Mouse (Mus musculus): ENCODE results near the gene Phf5a.

The Phf5a gene

GRCm38 (mm10) chr15:81885418-81885934 lies 13.8 kb upstream of the Phf5a start:
- no peak for DNase-seq (ENCODE audit: low spot score in 2 of 2)

DNA sequence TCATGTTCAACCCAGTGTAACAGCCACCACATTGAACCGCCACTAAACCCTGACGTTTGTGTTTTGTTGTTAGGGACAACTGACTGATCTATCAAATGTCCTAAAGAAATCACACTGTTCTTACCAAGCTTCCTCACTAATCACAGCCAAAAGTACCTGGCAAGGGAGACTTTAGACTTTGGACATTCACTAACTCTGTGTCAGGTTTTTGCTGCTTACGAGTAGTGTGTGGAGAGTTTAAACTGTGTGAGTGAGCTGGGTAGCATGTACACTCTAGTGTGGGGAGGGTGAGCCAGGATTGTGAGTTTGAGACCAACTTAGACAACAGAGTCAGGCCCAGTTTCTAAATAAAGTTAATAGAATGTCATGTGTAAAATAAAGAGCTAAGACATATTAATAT lies 10.6 kb upstream of the Phf5a start:
- no peak for DNase-seq (ENCODE audit: low spot score in 2 of 2)

GRCm38 (mm10) chr15:81879531-81880401 lies 8.1 kb upstream of the Phf5a start:
- DNase-seq (ENCODE audit: low spot score in 2 of 2): peak; percentile 64 to 73

- peak; percentile 99 for DNase-seq (ENCODE audit: low spot score in 2 of 2)
Measured at GRCm38 (mm10) chr15:81872262-81873136, 788 bp upstream of the Phf5a start, which contains the start of gene Aco2. Gene Aco2, plus strand, starts transcription at chr15:81872309.

DNA sequence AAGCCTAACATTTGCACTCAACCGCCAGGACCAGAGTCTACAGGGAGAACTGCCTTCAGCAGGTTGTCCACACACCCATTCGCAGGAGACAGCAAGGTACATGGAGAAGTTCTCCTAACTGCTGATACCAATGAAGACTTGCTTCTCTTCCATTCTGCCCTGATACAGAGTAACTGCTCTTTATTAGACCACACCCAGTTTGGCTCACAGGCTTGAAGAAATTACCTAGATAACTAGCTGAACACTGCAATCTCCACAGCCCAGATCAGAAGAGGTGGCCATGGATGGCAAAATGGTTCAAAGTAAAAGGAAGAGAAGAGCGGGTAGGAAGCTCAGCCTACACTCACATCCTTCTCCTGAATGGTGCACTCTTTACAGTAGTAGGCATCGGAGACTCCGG lies 1.7 kb downstream of the Phf5a start:
- DNase-seq (ENCODE audit: low spot score in 2 of 2): no peak

DNA sequence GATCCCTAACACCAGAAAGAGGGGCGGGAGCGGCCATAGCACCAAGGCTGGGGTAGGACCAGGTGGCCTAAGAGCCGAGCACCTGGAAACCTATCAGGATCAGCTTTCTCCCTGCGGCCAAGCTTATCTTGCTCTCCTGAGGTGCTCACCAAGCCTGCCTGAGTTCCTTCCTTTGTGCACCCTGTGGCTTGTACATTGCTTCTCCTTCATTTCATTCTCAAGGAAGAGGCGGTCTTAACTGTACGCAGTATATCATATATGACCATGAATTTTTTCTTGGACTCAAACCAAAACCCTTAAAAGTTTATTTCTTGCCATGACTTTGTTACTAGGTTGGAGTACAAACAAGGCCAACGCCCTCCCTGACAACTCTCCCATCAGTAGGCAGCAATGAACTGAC lies 7.5 kb downstream of the Phf5a start:
- no peak for DNase-seq (ENCODE audit: low spot score in 2 of 2)

DNA sequence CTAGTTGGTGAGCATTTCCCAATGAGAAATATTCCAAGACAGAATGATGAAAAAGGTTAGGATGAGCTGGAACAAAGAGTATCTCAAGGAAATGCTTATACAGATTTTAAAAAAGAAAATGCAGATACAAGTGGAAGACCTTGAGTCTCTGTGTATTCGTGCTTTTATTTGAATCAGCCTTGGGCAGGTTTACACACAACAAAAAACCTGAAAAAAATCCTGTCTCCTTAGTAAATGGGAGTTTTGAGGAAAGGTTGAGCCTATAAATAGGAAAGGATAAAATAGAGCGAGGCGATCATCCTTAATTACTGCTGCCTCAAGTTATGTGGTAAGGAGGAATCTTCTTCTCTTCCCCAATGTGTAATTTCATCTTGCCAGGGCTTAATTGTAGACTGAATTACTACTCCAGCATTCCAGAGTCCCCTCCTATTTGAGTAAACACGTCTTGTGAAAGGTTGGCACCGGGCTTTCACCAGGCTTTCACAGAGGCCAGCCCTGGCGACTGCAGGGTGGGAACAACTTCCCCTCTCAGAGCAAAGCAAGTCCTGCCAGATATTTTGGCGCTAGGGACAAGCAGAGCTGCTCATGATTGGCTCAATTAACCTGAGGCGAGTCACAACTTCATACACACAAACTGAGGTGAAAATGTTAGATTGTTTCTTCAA lies 11.1 kb downstream of the Phf5a start:
- DNase-seq (ENCODE audit: low spot score in 2 of 2): no peak

DNA sequence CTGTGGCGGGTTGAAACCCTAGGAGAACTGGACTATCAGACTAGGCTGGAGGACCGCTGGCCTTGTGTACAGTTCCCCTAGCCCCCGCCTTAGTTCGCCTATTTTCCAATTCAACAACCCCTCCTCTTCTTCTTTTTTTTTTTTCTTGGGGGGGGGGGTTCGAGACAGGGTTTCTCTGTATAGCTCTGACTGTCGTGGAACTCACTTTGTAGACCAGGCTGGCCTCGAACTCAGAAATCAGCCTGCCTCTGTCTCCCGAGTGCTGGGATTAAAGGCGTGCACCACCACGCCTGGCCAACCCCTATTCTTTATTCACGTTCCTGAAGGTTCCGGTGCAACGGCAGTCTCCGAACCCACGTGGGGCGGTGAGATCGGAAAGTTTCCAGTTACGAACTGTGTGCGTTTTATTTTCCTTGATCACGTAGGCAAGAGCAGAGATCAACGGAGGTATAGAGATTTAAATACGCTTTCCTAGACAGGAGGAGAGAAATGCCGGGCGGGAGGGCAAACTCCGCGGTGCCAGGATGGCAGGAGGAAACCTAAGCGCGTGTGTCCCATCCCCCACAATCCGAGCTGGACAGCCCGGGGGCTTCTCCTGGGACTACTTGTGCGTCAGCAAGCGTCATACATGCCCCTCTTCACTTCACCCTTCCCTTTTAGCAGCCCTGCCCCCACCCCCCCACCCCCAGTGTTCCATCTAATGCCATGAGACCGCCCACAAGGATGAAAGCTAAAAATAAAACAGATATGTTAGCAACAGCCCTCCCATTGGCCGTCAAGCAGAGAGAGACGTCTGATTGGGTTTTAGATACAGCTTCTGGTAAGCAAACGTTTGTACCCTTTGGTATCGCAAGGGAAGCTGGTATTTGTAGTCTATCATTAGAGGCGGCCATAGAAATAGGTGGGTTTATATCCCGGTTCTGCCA lies 12.1 kb downstream of the Phf5a start:
- peak; percentile 64 to 75 for DNase-seq (ENCODE audit: low spot score in 2 of 2)

GRCm38 (mm10) chr15:81858517-81859329 lies 13.0 kb downstream of the Phf5a start, which contains the start of gene Tob2:
Gene Tob2, minus strand, starts transcription at chr15:81858796.
- peak; percentile 41 to 55 for DNase-seq (ENCODE audit: low spot score in 2 of 2)

- peak; percentile 95 to 96 for DNase-seq (ENCODE audit: low spot score in 2 of 2)
Measured at GRCm38 (mm10) chr15:81858138-81858516, 13.6 kb downstream of the Phf5a start.

- no peak for DNase-seq (ENCODE audit: low spot score in 2 of 2)
Measured at GRCm38 (mm10) chr15:81857724-81858116, 14.0 kb downstream of the Phf5a start.

DNA sequence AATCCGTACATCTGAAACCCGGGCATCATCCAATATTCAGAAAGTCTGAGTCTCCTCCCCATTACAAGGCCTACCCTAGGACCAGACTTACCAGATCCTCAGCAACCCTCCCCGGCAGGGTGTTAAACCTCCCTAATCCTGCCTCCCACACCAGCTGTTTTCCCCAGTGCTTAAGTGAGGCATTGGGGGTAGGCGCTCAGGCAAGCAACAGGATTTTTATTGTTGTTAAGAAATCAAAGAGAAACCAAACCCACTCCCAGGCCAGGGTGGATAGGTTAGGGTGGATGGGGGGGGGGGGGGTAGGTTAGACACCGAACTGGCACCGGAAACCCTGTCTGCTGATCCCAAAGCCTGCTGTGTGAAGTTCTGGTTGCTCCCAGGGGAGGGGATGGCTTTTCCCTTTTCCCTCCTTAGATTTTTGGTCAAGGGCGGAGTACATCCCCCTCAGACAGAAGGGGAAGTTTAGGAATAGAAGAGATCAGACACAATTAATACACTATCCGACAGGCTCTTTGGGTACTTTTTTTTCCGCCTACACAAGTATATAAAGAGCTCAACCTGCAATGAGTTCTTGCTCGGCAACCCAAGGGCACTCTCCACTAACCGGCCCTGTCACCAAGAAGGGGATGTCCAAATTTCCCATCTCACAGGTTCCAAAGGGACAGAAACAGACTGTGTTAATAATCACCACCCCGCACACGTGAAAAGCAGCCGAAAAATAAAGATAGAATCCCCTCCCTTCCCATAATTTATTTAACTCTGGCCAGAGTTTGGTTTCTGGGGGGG lies 14.6 kb downstream of the Phf5a start:
- DNase-seq (ENCODE audit: low spot score in 2 of 2): no peak

GRCm38 (mm10) chr15:81856030-81856790 lies 15.5 kb downstream of the Phf5a start:
- peak; percentile 61 to 72 for DNase-seq (ENCODE audit: low spot score in 2 of 2)

- DNase-seq (ENCODE audit: low spot score in 2 of 2): no peak
Measured at GRCm38 (mm10) chr15:81853081-81853480, 18.6 kb downstream of the Phf5a start.

DNA sequence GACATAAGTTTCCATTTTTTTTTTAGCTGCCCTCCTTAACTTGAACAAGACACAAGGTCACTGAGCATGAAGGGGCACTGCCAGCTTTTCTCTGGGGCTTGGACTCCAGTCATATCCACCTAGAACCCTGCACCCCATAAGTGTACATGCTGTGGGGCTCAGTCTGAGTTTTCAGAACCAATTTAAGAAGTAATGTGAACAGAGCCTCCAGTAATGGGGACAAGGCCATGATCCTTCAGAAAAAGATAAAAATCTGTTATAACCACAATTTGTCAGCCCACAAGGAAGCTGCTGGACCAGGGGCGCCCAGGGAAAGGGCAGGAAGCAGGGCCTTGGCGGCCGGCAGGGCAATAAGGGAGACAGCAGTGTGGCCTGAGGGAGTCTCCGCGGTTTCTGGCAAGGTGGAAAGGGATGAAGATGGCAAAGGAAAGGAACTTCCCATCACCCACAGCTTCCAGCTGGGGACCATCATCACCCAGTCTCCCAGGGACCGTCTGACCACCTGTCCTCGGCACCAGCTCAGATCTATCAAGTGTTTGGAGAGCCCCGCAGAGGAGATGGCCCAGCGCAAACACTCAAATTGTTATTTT lies 19.2 kb downstream of the Phf5a start:
- DNase-seq (ENCODE audit: low spot score in 2 of 2): no peak

DNA sequence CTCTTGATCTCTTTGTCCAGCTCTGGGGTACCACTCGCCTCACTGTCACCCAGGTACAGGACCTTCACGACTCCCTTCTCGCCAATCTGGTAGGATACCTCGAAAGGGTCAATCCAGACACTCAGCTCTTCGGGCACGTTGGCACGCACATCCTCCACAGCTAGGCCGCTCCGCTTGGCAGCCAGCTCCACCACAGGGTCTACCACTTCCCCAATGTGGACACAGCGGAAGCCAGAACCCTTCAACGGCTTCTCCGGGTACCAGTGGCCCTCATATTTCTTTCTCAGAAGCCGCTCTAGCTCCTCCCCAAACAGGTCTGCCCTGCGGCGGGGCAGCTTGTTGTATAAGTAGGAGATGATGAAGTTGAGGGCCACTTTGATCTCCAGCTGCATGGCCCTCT lies 20.3 kb downstream of the Phf5a start:
- no peak for DNase-seq (ENCODE audit: low spot score in 2 of 2)

DNA sequence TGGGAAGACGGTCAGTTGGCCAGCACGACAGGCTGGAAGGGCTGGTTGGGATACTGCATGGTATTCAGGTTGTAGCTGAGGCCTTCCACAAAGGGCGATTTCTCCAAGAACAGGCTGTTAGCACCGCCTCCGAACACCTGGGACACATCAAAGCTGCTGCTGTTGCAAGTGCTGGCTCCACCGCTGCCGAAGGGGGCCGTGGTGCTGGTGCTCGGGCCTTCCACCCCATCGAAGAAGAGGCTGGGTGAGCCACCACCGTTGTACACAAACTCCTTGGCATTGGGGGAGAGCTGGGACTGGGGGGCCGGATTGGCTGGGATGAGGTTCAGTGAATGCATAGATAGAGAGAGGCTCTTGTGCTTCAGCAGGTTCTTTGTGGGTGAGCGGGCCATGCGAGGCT lies 21.0 kb downstream of the Phf5a start:
- no peak for DNase-seq (ENCODE audit: low spot score in 2 of 2)

DNA sequence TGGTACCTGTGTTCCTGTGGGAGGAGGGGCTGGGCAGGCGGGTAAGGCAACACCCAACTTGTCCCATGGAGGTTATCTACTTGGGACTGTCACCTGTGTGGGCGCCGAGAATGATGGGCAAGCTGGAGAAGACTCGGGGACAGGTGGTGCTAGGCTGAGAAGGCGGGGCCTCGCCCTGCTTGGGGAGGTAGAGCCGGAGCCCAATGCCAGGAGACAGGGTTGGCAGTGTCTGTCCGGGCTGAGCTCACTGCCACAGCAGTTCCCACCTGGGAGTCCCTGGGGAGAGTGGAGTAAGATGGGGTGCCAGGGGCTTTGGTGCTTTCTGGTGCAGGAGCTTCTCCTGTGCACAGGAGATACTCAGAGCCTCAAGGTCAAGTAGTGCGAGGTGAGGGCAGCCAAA lies 22.6 kb downstream of the Phf5a start:
- no peak for DNase-seq (ENCODE audit: low spot score in 2 of 2)

Data from frontal cortex, postnatal 25 days (tissue).